Mouse (Mus musculus): ENCODE results near the gene Tktl2. TPM values are rescaled to one million over a fixed set of nuclear protein-coding genes. Genes with fewer than 3 reads are reported as not detected.

Gene Tktl2
- polyA plus RNA-seq, 1 experiment from 2014 or later = 0.05 TPM

Other genes starting within 250 kb of the Tktl2 start
- 11.4 and 12.0 TPM in 2 replicates for gene Tma16, start 25.2 kb upstream of the Tktl2 start, polyA plus RNA-seq (2015; fragmentation: Nextera tagmentation; extraction: Ambion mirVana)
- 1.4 TPM in 2 replicates for gene Npy5r, start 176.4 kb downstream of the Tktl2 start, polyA plus RNA-seq (2015; fragmentation: Nextera tagmentation; extraction: Ambion mirVana)
- gene Npy1r, start 185.4 kb downstream of the Tktl2 start, polyA plus RNA-seq (2015; fragmentation: Nextera tagmentation; extraction: Ambion mirVana) = 5.4 and 6.6 TPM in 2 replicates